Mouse (Mus musculus) olfactory bulb, adult 2 months (tissue): Measurements from ENCODE around the gene Klhdc4. TPM values are rescaled to one million over a fixed set of nuclear protein-coding genes. Genes with fewer than 3 reads are reported as not detected.
A peak's percentile ranks its signal among the peaks of the same experiment; 100 is the strongest.

Experiments
- H3K27ac ChIP-seq: fragments of 200-500 bp; 2 replicates; pipeline ENCODE4 v1.5.1; 2012; ENCODE audit warnings: low read depth, low read length; ENCODE audit not compliant: insufficient read depth
- H3K4me1 ChIP-seq: fragments of 200-500 bp; 2 replicates; pipeline ENCODE4 v1.6.1; 2012; ENCODE audit warnings: low read length; ENCODE audit not compliant: control insufficient read depth, insufficient read depth
- H3K4me3 ChIP-seq: fragments of 200-500 bp; 2 replicates; pipeline ENCODE4 v1.5.1; 2012; ENCODE audit warnings: mild to moderate bottlenecking, low read depth, low read length, moderate library complexity; ENCODE audit not compliant: insufficient read depth
- CTCF ChIP-seq: fragments of 200-500 bp; IDR thresholded peaks from 2 replicates; pipeline ENCODE4 v1.5.1; 2012; ENCODE audit warnings: low read depth, mild to moderate bottlenecking, low read length, moderate library complexity; ENCODE audit not compliant: insufficient read depth
- POLR2A ChIP-seq: fragments of 200-500 bp; IDR thresholded peaks from 2 replicates; pipeline ENCODE4 v1.6.1; 2012; ENCODE audit warnings: mild to moderate bottlenecking, low read depth, low read length, moderate library complexity; ENCODE audit not compliant: insufficient read depth
- WGBS: fragments of 180-500 bp; shearing (Covaris S2); methylation state at CpG from one replicate; pipeline ENCODE4 v1.1.7; 2018; 5-methylcytosine and 5-hydroxymethylcytosine counted together
- polyA plus RNA-seq: library from polyadenylated mRNA; stranded (reverse); fragments of >200 nt; gene quantifications from 2 replicates; pipeline ENCODE4 v1.2.4, GENCODE M21; 2012; ENCODE audit warnings: low replicate concordance; ENCODE audit not compliant: missing spikeins, insufficient read depth, insufficient read length

The Klhdc4 gene
- polyA plus RNA-seq, 1 experiment, result not detected

- no peak overlapping the region for H3K27ac ChIP-seq
- WGBS, result 56% methylated on average over 6 of the region's 7 CpGs
- TF ChIP-seq POLR2A (no peak), CTCF (no peak)
- H3K4me1 ChIP-seq, result no peaks in the 10 kb centered on the region
- no peak overlapping the region for H3K4me3 ChIP-seq
These were observed 15.4 kb upstream of the Klhdc4 start for GRCm38 (mm10) chr8:121844765-121845164.

GRCm38 (mm10) chr8:121843184-121843733 is 13.9 kb upstream of the Klhdc4 start:
- no peak overlapping the region for H3K4me3 ChIP-seq
- 73% methylated on average over 3 of the region's 3 CpGs for WGBS
- no peaks in the 10 kb centered on the region for H3K4me1 ChIP-seq
- no peak overlapping the region for H3K27ac ChIP-seq
- TF ChIP-seq POLR2A (no peak), CTCF (no peak)

GRCm38 (mm10) chr8:121842064-121842955 is 12.9 kb upstream of the Klhdc4 start:
- Histone ChIP-seq H3K4me3 (no peak overlapping the region), H3K4me1 (no peaks in the 10 kb centered on the region), H3K27ac (no peak overlapping the region)
- WGBS, result 90% methylated on average over 8 of the region's 8 CpGs
- TF ChIP-seq POLR2A (no peak), CTCF (no peak)

GRCm38 (mm10) chr8:121841242-121841641 is 11.9 kb upstream of the Klhdc4 start:
- no peak for TF ChIP-seq POLR2A
- TF ChIP-seq CTCF, result peak; percentile 74

GRCm38 (mm10) chr8:121832503-121832902 is 3.1 kb upstream of the Klhdc4 start:
- Histone ChIP-seq H3K4me1 (peaks cover 15% of the 10 kb centered on the region), H3K27ac (no peak overlapping the region), H3K4me3 (no peak overlapping the region)
- WGBS, result 9% methylated on average over 6 of the region's 6 CpGs
- TF ChIP-seq CTCF, result no peak
- TF ChIP-seq POLR2A, result no peak

More at GRCm38 (mm10) chr8:121841242-121841641, 11.9 kb upstream of the Klhdc4 start:
- no peak overlapping the region for H3K4me3 ChIP-seq
- H3K4me1 ChIP-seq, result no peaks in the 10 kb centered on the region
- WGBS, result 48% methylated on average over 8 of the region's 8 CpGs
- no peak overlapping the region for H3K27ac ChIP-seq

GRCm38 (mm10) chr8:121832061-121832460 is 2.7 kb upstream of the Klhdc4 start:
- H3K4me1 ChIP-seq, result peaks cover 15% of the 10 kb centered on the region
- WGBS, result 85% methylated on average over 2 of the region's 2 CpGs
- no peak overlapping the region for H3K27ac ChIP-seq
- no peak for TF ChIP-seq POLR2A
- TF ChIP-seq CTCF, result no peak
- H3K4me3 ChIP-seq, result no peak overlapping the region

GRCm38 (mm10) chr8:121829777-121830362 is 501 bp upstream of the Klhdc4 start:
- TF ChIP-seq CTCF (no peak), POLR2A (no peak; the same call in 1 of the 2 replicates)
- Histone ChIP-seq H3K4me1 (peaks cover 15% of the 10 kb centered on the region), H3K27ac (peak overlapping the region; percentile 71), H3K4me3 (peak overlapping the region; percentile 90)
- 4% methylated on average over 18 of the region's 18 CpGs for WGBS

GRCm38 (mm10) chr8:121828376-121829023 is 869 bp downstream of the Klhdc4 start:
- peak overlapping the region; percentile 90 for H3K4me3 ChIP-seq
- 32% methylated on average over 10 of the region's 10 CpGs for WGBS
- TF ChIP-seq POLR2A (no peak), CTCF (no peak)
- H3K4me1 ChIP-seq, result peaks cover 15% of the 10 kb centered on the region
- no peak overlapping the region for H3K27ac ChIP-seq

GRCm38 (mm10) chr8:121827726-121828125 is 1.6 kb downstream of the Klhdc4 start:
- WGBS, result 92% methylated on average over 5 of the region's 5 CpGs
- H3K4me3 ChIP-seq, result no peak overlapping the region

More at GRCm38 (mm10) chr8:121827726-121828125, 1.6 kb downstream of the Klhdc4 start:
- TF ChIP-seq POLR2A, result no peak
- no peak for TF ChIP-seq CTCF
- H3K4me1 ChIP-seq, result peaks cover 15% of the 10 kb centered on the region
- H3K27ac ChIP-seq, result no peak overlapping the region
